Mouse (Mus musculus) heart, postnatal 10 days (tissue): ENCODE measurements at regions not wholly inside any gene's neighbourhood (a gene's known extent, or its start where the extent isn't known, plus 50 kb on each side); places are given as distances from the start of the nearest gene placed in this dataset.

Source experiments
- DNase-seq, 2 experiments: peaks; one replicate each; pipeline ENCODE4 v3.0.0; 2021
- intact Hi-C: fragments of 180-260 bp; cut with DNase I; formaldehyde crosslinking; loops from one replicate; pipeline ENCODE4 v1.15.1; 2025

DNA sequence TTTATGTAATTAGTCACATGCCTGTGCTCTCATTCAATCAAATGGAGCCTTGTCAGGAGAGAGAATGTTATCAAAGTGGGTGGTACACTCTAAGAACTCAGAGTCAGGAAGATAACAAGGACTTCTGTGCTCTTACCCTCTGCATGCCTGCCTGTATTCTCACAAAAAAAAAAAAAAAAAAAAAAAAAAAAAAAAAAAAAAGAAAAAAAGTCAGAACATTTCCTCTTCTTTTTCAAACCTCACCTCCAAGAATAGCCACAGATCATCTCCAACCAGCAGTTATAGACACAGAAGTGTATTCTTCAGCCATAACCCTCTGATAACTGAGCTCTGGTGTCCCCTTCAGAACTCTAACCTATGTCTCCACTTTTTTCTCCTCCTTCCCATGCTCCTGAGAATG is 77.5 kb downstream of the Abo start:
- no peak for DNase-seq
- intact Hi-C loops, result no loop called here

DNA sequence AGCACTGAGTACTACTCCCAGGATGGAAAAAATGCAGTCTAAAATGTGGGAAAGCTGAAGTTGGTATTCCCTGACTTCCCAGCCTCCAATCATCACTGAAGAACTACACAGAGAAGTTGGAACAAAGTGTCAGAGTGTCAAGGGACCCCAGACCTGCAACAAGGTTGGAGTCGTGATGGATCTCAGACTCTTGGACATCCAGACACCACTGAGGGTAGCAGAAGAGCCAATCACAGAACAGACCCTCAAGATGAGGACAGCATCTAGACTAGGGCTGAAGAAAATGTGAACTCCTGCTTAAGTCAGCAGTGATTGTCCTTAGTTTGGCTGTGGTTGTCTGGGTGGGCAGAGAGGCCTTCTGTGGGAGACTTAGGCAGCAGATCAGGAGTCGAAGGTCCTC is 87.8 kb downstream of the Abo start:
- no peak for DNase-seq
- intact Hi-C loops, result no loop called here

DNA sequence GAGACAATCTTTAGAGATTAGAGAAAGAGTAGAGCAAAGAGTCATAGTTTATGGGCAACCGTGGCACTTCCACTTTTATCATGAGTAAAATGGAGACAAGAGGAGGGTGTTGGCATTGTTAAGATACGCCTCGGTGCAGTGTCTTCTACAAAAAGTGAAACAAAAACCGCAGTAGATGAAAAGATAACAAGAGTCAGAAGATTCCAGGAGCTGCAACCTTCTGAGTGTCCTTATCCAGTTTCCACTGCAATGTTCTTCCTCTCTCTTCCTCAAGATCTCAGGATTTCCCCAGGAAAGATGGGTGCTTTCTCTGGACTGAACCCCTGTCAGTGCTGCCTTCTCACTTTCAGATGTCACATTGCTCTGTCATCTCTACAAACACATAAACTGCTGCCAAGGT is 82.3 kb upstream of the Lcn4 start:
- no peak for DNase-seq
- intact Hi-C loops, result no loop called here

DNA sequence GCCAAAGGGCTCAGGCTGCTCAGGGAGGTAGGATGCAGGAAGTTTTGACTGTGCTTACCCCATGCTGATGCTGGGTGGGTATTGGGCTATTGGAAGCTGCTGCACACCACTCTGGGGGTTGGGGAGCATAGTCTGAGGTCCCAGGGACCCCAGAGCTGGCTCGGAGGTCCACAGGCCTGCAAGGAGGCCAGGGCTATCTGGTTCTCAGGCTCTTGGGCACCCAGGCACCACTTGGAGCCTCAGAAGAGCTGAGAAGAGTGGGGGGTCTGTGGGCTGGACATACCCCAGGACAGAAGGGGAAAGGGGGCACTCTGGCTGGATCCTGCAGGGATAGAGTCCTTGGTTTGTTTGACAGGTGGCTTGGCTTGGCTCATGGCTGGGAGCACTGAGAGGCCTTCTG is 80.8 kb upstream of the Lcn4 start:
- no peak for DNase-seq
- intact Hi-C loops, result no loop called here

DNA sequence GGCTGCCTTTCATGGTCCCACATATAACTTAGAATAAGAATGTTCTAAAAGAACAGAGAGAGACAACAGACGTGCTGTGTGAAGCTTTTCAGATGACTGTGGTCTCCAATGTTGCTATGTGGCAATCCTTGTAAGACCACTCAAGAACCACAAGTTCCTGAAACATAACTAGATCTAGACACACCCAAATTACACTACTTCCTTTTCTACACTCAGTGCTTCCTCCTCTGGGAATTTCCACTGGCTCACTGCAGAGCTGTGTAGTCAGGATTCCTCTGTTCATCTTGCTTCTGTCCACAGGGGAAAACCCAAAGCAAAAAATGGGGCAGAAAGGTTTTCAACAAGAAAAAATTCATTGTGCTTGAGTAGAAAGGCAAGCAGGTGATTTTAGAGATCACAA is 73.3 kb upstream of the Lcn4 start:
- peak; percentile 1 to 3 for DNase-seq
- intact Hi-C loops, result no loop called here

DNA sequence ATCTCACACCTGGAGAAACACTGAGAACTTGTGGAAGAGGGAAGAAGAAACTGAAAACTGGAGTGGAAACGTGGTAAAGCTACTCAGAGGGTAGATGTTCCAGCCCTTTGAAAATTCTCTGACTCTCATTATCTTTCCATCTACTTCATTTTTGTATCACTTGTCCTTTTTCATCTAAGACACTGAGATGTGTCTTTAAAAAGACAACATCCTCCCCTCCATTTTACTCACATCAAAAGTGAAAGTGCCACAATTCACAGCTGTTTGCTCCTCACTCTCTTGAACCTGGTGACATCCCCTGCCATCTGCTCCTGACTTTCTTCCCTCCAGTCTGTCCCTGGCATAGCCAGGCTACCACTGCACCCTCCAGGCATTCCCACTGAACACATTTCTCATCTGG is 67.8 kb upstream of the Lcn4 start:
- intact Hi-C loops, result no loop called here
- no peak for DNase-seq

DNA sequence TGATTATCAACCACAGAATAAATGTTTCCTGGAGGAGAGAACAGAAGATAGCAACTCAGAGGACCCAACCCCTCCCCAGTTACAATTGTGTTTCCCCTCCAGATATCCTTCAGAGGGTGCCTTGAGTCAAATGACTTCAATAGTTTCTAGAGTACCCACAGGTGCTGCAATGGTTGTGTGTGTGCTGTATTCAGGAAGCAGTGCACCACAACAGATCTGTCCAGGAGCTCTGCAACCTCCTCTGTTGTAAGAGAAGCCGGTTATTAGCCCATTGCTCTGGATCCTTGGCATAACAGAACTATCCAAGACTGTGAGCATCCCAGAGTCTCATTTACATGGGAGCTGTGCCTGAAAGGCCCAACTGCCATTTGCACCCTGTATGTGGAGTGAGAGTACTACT is 66.6 kb upstream of the Lcn4 start:
- DNase-seq, result no peak
- intact Hi-C loops, result no loop called here
